Mouse (Mus musculus) natural killer cell, adult 2 months (primary cell): Measurements from ENCODE around the gene Ggps1.
"Not testable (repeated sequence)": the region's sequence is repeated elsewhere in the genome, so short reads cannot be mapped to it uniquely, and the experiment has no call there.

Experiments used
- DNase-seq, 2 experiments: peaks; one replicate each; pipeline ENCODE4 v3.0.0; 2022; ENCODE audit warnings: low spot score in 2 of 2

The Ggps1 gene

DNA sequence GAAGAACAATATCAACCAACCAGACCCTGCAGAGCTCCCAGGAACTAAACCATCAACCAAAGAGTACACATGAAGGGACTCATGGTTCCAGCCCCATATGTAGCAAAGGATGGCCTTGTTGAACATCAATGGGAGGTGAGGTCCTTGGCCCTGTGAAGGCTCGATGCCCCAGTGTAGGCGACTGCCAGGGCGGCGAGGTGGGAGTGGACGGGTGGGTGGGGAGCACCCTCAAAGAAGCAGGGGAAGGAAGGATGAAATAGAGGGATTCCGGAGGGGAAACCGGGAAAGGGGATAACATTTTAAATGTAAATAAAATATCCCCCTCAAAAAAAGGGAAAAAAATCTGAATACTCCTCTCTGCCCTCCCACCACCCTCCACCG lies 24.4 kb downstream of the Ggps1 start:
- no peak for DNase-seq

DNA sequence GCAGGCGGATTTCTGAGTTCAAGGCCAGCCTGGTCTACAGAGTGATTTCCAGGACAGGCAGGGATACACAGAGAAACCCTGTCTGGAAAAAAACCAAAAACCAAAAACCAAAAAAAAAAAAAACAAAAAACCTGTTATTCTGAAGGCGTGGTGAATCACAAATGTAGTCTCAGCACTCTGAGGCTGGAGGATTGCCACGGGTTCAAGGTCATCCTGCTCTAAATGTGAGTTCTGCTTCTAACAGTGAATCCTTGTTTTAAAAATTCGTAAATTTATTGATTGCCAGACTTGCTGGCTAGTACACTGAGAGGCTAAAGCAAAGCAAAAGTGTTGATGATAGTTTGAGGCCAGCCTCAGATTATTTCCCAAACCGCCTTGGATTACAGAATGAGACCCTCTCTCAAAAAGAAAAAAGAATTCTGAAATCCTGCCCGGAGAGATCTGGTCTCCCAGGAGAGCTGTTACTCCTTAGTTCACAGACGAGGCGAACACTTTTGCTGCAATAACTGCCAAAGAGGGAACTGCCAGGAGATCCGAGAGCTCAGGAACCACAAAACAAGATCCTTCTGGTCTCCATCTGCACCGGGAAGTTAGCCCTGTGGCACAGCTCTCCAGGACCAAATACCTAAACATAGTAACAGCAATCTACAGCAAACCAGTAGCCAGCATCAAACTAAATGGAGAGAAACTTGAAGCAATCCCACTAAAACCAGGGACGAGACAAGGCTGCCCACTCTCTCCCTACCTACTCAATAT lies 27.2 kb downstream of the Ggps1 start:
- DNase-seq = no peak

DNA sequence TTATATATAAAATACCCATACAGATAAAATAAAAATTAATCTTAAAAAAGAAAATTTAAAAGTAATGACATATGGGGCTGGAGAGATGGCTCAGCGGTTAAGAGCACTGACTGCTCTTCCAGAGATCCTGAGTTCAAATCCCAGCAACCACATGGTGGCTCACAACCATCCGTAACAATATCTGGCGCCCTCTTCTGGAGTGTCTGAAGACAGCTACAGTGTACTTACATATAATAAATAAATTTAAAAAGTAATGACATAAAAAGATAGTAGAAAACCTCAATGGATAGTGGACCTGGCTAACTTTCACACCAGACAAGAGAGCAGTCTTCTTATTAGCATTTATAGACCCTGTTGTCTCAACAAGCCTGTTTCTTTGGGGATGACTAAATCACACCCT lies 27.9 kb downstream of the Ggps1 start:
- DNase-seq = not testable (repeated sequence)

DNA sequence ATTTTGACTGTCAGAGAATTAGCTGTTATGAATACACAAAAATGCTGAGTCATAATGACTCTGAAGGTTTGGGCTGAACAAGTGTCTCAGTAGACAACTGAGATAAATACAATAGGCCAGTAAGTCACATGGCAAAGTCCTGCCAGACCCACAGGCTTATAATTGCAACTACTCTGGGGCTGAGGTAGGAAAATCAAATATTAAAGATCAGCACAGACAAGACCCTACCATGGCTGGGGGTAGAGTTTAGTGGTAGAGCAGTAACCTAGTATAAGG lies 29.3 kb downstream of the Ggps1 start:
- no peak for DNase-seq

DNA sequence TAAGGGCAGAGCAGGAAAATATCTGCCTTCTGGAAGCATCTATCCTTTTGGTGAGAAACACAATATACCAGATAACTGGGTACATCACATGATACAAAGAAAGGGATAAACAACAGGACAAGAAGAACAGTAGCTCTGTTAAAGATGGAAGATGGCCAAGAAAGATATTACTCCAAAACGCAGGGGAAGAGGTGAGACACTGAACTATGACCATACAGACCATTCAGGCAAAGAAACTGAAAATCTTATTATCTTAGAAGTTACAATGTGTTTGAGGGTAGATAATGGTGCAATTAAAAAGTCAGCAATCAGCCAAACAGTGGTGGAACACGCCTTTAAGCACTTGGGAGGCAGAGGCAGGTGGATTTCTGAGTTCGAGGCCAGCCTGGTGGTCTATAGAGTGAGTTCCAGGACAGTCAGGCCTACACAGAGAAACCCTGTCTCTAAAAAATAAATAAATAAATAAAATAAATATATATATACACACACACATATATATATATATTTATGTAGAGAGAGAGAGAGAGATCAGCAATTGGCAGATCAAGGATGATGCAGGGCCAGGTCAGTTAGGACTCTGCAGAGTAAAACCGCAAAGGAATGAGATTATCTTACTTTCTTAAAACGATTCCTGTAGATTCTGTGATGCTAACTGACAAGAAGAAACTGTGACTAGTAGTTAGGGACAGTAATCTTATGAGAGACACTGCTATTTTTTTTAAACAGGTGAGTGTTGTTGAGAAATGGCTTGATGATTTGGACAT lies 29.8 kb downstream of the Ggps1 start:
- DNase-seq = no peak

DNA sequence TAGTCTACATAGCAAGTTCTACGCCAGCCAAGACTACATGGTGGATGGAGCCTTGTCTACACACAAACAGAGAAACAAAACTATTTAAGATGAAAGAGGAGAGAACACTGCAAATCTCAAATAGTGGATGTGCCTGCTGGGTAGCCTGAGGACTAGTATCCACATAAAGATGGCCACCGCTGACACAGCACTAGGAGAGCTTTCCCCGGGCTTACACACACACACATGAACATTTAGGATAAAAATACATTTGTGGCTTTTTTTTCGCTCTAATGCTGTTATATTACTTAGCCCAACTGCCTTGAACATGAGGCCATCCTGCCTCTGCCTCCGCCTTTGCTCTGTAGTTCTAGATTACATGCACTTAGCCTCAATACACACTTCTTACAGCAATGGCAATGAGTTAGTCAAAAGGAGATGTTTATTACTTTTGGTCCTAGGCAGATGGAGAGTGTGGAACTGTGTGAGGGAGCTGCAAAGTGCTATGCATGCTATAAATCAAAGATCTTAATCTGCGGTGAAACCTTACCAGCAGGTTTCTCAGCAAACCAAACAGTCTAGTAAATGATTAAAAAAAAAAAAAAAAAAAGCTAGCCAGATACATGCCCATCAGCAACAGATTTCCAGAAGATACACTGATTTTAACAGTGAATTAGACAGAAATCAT lies 37.0 kb downstream of the Ggps1 start:
- DNase-seq = no peak

DNA sequence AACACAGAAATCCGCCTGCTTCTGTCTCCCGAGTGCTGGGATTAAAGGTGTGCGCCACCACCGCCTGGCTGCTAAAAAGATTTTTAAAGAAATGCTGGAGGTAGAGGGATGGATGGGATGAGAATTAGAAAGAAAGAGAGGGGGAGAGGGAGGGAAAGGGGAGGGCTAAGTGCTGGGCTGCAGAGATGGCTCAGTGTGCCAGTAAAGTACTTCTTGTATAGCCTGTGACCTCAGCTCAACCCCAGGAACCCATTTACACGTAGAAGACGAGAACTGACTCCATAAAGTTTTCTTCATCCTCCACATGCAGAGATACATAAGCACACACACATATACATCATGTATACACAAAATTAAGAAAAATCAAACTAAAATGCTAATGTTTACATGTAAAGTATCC lies 37.7 kb downstream of the Ggps1 start:
- DNase-seq = no peak

DNA sequence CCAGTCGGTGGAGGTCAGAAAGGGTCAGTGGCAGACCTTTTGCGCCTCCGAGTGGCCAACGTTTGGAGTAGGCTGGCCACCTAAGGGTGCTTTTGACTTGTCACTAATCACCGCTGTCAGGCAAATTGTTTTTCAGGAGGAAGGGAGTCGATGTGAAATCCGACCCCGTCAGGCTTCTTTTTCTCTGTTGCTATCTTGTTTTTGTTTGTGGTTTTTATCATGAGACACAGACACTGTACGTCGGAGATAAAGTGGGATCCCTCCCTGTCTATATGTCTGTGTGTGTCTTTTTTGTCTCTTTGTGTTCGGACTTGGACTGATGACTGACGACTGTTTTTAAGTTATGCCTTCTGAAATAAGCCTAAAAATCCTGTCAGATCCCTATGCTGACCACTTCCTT lies 41.9 kb downstream of the Ggps1 start:
- not testable (repeated sequence) for DNase-seq

DNA sequence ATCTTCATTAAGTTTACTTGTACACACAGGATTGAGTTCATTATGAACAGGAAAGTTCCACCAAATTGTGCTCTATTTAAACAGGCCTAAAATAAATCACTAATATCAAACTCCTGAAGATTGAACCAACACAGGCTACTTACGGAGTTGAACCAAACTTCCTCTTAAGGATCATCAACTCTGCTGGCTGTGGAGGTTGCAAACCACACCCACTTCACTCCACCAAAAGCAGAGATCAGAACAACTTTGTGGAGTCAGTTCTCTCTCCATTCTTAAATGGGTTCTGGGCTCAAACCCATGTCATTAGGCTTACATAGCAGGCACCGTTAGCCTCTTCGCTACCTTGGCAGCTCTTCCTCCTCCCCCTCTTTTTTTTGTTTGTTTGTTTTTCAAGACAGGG lies 44.4 kb downstream of the Ggps1 start:
- no peak for DNase-seq

DNA sequence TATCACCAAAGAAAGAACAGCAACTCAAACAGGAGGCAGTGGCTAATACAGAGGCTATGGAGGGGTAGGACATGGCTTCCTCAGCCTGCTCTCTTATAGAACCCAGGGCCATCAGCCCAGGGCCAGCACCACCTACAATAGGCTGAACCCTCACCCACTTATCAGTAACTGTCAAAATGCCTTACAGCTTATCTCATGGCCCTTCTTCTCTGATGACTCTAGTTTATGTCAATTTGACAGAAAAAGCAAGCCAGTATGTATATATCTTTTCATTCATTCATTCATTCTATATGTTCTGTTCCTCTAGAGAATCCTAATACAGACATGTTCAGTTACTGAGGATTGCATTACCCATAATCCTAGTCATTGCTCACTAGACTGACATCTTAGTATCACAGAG lies 45.0 kb downstream of the Ggps1 start:
- no peak for DNase-seq

DNA sequence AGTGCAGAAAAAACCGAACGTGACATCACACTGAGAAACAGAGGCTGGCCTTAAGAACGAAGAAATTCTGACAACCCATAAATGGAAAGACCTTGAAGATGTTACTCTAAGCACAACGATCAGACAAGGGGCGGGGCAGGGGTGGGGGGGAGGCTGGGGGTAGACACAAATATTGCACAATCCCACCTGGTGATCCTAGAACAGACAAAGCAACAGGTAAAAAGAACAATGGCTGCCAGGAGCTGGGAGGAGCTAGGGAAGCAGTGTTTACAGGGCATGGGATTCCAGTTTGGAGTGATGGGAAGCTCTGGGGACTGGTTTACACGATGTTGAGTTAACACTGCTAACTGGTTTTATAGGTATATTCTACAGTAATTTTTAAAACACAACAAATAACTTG lies 47.7 kb downstream of the Ggps1 start:
- no peak for DNase-seq

DNA sequence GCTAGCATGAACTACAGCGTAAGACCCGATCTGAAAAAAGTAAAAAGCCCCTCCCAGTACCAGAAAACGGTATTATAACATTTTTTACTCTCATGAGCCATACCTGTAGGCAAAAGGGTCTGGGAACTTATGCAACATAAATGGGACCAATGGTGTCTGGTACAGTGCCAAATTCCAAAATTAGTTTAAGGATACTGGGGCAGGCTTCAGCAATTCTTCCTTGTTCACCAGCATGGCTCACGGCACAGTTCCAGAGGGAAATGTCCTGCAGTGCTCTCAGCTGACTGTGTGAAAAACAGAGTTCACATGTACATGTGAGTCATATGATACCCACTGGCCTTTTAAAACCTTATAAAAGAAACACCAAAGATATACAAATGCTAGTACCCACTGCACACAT lies 48.7 kb downstream of the Ggps1 start:
- DNase-seq = no peak

DNA sequence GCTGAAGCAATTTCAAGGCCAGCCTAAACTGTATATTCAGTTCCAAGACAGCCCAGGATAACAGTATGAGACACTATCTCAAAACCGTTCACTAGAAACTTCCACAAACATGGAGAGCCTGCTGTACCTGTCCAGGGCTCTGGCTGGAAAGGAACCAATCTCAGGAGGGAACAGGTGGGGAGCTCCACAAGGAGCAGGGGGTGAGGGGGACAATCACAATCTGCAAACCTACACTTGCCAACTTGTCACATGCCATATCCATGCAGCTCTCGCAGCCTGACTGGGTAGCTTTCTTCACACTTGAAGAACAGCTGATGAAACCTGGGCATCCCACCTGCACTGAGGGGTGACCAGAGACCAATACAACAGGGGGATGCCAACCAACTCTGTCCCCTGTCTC lies 49.3 kb downstream of the Ggps1 start:
- no peak for DNase-seq

DNA sequence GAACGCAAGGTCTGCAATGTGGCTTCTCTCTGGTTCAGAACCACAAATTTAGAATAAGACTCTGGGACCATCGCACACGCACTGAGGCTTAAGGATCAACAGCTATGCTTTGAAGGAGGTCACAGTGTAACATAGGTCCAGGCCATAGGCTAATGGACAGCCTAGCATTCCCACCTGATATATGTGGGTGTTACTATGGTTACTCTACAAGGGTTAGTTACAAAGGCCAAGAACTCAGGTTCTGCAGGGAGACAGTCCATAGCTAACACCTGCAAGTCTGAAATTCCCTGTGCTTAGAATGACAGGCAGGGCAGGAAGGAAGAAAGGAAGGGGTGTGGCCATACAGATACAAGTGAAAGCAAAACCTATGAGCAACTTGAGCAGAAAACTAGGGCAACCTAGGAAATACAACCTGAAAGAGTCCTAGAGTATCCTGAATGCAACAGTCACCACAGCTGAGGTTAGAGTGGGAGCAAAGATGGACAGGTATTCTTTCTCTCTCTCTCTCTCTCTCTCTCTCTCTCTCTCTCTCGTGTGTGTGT lies 51.8 kb downstream of the Ggps1 start:
- no peak for DNase-seq

DNA sequence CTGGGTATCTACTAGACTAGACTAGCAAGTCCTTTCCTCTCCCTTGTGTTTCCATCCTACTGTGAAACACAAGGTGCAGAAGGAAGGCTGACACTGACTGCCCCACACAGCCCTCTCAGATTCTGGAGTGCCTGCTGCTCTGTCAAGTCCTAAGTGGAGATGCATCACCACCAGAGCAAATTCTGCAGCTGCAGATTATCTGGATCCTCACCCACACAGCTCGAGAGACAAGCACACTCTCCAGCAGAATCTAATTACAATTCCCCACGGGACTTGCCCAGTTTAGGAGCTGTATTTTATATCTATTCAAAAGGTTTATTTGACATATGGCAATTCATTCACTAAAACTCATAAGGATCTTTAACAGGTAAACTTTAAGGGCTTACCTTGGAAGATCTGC lies 57.2 kb downstream of the Ggps1 start:
- no peak for DNase-seq

DNA sequence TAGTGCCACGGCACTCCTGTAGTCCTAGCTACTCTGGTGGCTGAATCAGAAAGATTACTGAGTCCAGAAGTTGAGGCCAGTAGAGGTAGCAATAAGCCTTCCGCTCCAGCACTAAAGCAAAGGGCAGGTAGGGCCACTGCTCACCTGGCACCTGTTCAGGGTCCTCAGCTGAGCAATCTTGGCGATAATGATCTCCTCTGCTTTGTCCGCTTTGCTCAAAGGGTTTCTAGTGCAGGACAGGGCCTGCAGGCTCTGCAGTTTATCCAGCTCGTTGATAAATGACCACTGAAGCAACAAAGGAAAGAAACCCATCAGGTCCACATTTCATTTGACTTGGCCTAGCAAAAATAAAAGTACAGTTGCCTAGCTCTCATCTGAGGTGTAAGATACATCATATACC lies 58.3 kb downstream of the Ggps1 start:
- DNase-seq = no peak

DNA sequence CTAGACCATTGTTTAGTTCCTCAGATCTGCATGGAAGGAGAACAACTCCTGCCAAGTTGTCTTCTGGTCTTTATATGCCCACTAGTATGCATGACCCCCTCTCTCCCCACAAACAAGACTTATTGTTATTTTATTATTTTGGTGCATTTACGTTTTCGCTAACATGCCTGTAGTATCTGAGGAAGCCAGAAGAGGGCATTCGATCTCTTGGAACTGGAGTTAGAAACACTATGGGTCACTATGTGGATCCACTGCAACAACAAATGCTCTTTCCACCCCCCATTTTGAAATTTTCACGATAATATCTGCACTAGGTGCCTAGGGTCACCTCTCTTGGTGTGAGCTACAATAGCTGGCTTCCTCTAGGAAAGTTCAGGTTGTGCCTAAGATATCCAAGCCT lies 59.2 kb downstream of the Ggps1 start:
- no peak for DNase-seq

DNA sequence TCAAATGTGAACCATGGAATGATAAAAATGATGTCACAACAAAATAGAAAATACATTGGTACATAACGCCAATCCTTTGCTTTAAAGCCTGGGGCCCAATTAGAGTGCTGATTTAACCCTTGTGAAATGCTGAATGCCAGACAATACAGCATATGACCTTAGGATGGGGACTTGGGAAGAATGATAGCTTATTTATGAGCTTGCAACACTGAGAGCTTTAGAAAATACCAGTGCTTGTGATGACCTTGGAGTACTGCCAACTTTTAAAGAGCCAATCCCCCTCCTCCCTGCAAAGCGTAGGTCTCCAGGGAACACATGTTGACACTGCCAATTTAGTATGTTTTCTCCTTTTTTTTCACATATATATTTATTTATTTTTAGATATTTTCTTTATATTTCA lies 60.6 kb downstream of the Ggps1 start:
- no peak for DNase-seq
